Mouse (Mus musculus): ENCODE results near the gene Rps15. TPM values are rescaled to one million over a fixed set of nuclear protein-coding genes. Genes with fewer than 3 reads are reported as not detected.

Gene Rps15
- polyA plus RNA-seq, 1 experiment from 2014 or later = 741 TPM

GRCm38 (mm10) chr10:80302471-80302881, 10.2 kb downstream of the Rps15 start:
- Histone ChIP-seq H3K9me3 (ENCODE audit: low read length) (no peaks in the 10 kb centered on the region), H3K36me3 (ENCODE audit: insufficient read depth, low read length) (no peaks in the 10 kb centered on the region), H3K4me3 (ENCODE audit: low read depth, low read length) (no peak overlapping the region), H3K4me1 (ENCODE audit: insufficient read depth, low read depth, low read length) (peaks cover 5% of the 10 kb centered on the region; the same call in 1 of the 2 replicates), H3K4me2 (replicated peaks; ENCODE audit: low read depth, low read length) (0 out of 2 replicates have a peak overlapping the region, but pooled peaks have one; percentile 14), H3K27me3 (replicated peaks; ENCODE audit: insufficient read depth, low read length) (peaks cover 38% of the 10 kb centered on the region), H3K27ac (ENCODE audit: low read length) (peak overlapping the region; percentile 54), H3K9ac (replicated peaks; ENCODE audit: low read depth) (no peak overlapping the region)
- DNase-seq (ENCODE audit: low spot score) = peak; percentile 93
- no peak; the same call in 1 of the 2 replicates for TF ChIP-seq CTCF (IDR thresholded peaks at IDR 0.05)
- peak; percentile 45; the same call in 1 of the 2 replicates for TF ChIP-seq EP300 (IDR thresholded peaks at IDR 0.05)
- 5% methylated on average over 9 of the region's 9 CpGs for WGBS
- ATAC-seq = peak; percentile 91

DNA sequence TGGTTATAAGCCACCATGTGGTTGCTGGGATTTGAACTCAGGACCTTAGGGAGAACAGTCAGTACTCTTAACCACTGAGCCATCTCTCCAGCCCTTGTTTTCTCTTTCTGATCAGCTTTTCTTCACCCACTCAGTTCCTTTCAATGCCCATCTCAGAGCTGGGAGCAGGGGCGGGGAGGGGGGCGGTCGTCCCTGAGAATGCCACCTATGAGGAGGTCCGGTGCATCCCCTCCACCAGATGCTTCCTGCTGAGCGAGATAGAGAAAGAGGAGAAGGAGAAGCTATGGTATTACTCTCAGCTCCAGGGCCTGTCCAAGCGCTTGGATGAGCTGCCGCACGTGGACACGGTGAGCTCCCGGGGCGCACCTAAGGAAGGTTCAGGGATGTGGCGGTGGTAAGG, 12.2 kb downstream of the Rps15 start:
- TF ChIP-seq EP300 (IDR thresholded peaks at IDR 0.05) = no peak
- TF ChIP-seq CTCF (IDR thresholded peaks at IDR 0.05) = no peak
- Histone ChIP-seq H3K9me3 (ENCODE audit: low read length) (no peaks in the 10 kb centered on the region), H3K4me2 (replicated peaks; ENCODE audit: low read depth, low read length) (no peak overlapping the region), H3K4me3 (ENCODE audit: low read depth, low read length) (no peak overlapping the region), H3K27me3 (replicated peaks; ENCODE audit: insufficient read depth, low read length) (peaks cover 23% of the 10 kb centered on the region), H3K27ac (ENCODE audit: low read length) (no peak overlapping the region), H3K36me3 (ENCODE audit: insufficient read depth, low read length) (no peaks in the 10 kb centered on the region), H3K4me1 (ENCODE audit: insufficient read depth, low read depth, low read length) (peaks cover 5% of the 10 kb centered on the region; the same call in 1 of the 2 replicates), H3K9ac (replicated peaks; ENCODE audit: low read depth) (no peak overlapping the region)
- no peak for ATAC-seq
- DNase-seq (ENCODE audit: low spot score) = no peak
- WGBS = 20% methylated on average over 12 of the region's 12 CpGs

DNA sequence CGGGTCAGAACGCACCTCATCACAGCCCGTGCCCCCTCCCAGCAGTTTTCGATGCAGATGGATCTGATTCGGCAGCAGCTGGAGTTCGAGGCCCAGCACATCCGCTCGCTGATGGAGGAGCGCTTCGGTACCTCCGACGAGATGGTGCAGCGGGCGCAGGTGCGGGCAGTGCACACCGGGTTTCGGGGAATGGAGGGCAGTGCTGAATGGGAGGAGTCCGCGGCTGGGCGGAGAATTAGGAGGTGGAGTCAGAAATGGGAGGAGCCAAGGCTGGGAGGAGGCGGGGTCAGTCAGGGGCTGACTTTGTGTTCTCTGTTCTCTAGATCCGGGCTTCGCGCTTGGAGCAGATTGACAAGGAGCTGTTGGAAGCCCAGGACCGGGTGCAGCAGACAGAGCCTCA, 12.6 kb downstream of the Rps15 start:
- Histone ChIP-seq H3K4me3 (ENCODE audit: low read depth, low read length) (no peak overlapping the region), H3K27ac (ENCODE audit: low read length) (no peak overlapping the region), H3K36me3 (ENCODE audit: insufficient read depth, low read length) (no peaks in the 10 kb centered on the region), H3K27me3 (replicated peaks; ENCODE audit: insufficient read depth, low read length) (peaks cover 19% of the 10 kb centered on the region), H3K4me1 (ENCODE audit: insufficient read depth, low read depth, low read length) (peaks cover 5% of the 10 kb centered on the region; the same call in 1 of the 2 replicates), H3K4me2 (replicated peaks; ENCODE audit: low read depth, low read length) (no peak overlapping the region), H3K9ac (replicated peaks; ENCODE audit: low read depth) (no peak overlapping the region), H3K9me3 (ENCODE audit: low read length) (no peaks in the 10 kb centered on the region)
- DNase-seq (ENCODE audit: low spot score) = no peak
- 8% methylated on average over 25 of the region's 25 CpGs for WGBS
- no peak for ATAC-seq
- TF ChIP-seq EP300 (IDR thresholded peaks at IDR 0.05) = no peak
- no peak for TF ChIP-seq CTCF (IDR thresholded peaks at IDR 0.05)

GRCm38 (mm10) chr10:80311560-80311959, 19.3 kb downstream of the Rps15 start:
- 77% methylated on average over 13 of the region's 16 CpGs for WGBS
- TF ChIP-seq EP300 (IDR thresholded peaks at IDR 0.05) (no peak), CTCF (IDR thresholded peaks at IDR 0.05) (no peak)
- H3K27ac ChIP-seq (ENCODE audit: low read length) = no peak overlapping the region
- H3K4me3 ChIP-seq (ENCODE audit: low read depth, low read length) = no peak overlapping the region
- no peak for DNase-seq (ENCODE audit: low spot score)
- H3K9me3 ChIP-seq (ENCODE audit: low read length) = no peaks in the 10 kb centered on the region
- H3K9ac ChIP-seq (replicated peaks; ENCODE audit: low read depth) = no peak overlapping the region
- no peak overlapping the region for H3K4me2 ChIP-seq (replicated peaks; ENCODE audit: low read depth, low read length)
- H3K36me3 ChIP-seq (ENCODE audit: insufficient read depth, low read length) = no peaks in the 10 kb centered on the region
- peaks cover 10% of the 10 kb centered on the region; the same call in 1 of the 2 replicates for H3K4me1 ChIP-seq (ENCODE audit: insufficient read depth, low read depth, low read length)
- no peak for ATAC-seq
- H3K27me3 ChIP-seq (replicated peaks; ENCODE audit: insufficient read depth, low read length) = peaks cover 44% of the 10 kb centered on the region

- Histone ChIP-seq H3K9me3 (ENCODE audit: low read length) (no peaks in the 10 kb centered on the region), H3K4me1 (ENCODE audit: insufficient read depth, low read depth, low read length) (peaks cover 13% of the 10 kb centered on the region; the same call in 1 of the 2 replicates), H3K36me3 (ENCODE audit: insufficient read depth, low read length) (no peaks in the 10 kb centered on the region), H3K9ac (replicated peaks; ENCODE audit: low read depth) (no peak overlapping the region), H3K27me3 (replicated peaks; ENCODE audit: insufficient read depth, low read length) (peaks cover 44% of the 10 kb centered on the region), H3K27ac (ENCODE audit: low read length) (no peak overlapping the region), H3K4me2 (replicated peaks; ENCODE audit: low read depth, low read length) (no peak overlapping the region), H3K4me3 (ENCODE audit: low read depth, low read length) (no peak overlapping the region)
- ATAC-seq = no peak
- no peak for DNase-seq (ENCODE audit: low spot score)
- WGBS = 57% methylated on average over 54 of the region's 54 CpGs
- no peak for TF ChIP-seq EP300 (IDR thresholded peaks at IDR 0.05)
- TF ChIP-seq CTCF (IDR thresholded peaks at IDR 0.05) = no peak
These were observed 20.6 kb downstream of the Rps15 start for GRCm38 (mm10) chr10:80312586-80313504.

- Histone ChIP-seq H3K4me2 (replicated peaks; ENCODE audit: low read depth, low read length) (no peak overlapping the region), H3K4me1 (ENCODE audit: insufficient read depth, low read depth, low read length) (peaks cover 13% of the 10 kb centered on the region; the same call in 1 of the 2 replicates), H3K9ac (replicated peaks; ENCODE audit: low read depth) (no peak overlapping the region), H3K36me3 (ENCODE audit: insufficient read depth, low read length) (no peaks in the 10 kb centered on the region; the same call in 1 of the 2 replicates), H3K4me3 (ENCODE audit: low read depth, low read length) (no peak overlapping the region), H3K9me3 (ENCODE audit: low read length) (no peaks in the 10 kb centered on the region), H3K27ac (ENCODE audit: low read length) (no peak overlapping the region), H3K27me3 (replicated peaks; ENCODE audit: insufficient read depth, low read length) (peaks cover 44% of the 10 kb centered on the region)
- TF ChIP-seq EP300 (IDR thresholded peaks at IDR 0.05) = no peak
- TF ChIP-seq CTCF (IDR thresholded peaks at IDR 0.05) = no peak
- no peak for DNase-seq (ENCODE audit: low spot score)
- 38% methylated on average over 20 of the region's 20 CpGs for WGBS
- no peak for ATAC-seq
These were observed 21.5 kb downstream of the Rps15 start for GRCm38 (mm10) chr10:80313627-80314201.
